Mouse (Mus musculus): ENCODE results near the gene Zfp944. TPM values are rescaled to one million over a fixed set of nuclear protein-coding genes. Genes with fewer than 3 reads are reported as not detected.

Zfp944 gene
- polyA plus RNA-seq (2012; ENCODE audit: low replicate concordance): 0.14 and 1.1 TPM in 2 replicates

GRCm38 (mm10) chr17:22361101-22361781, at the start of gene Zfp944, which contains the start of gene Zfp758:
Zfp944 (minus strand) TSS chr17:22361400.
Zfp758 (plus strand) TSS chr17:22361453.

GRCm38 (mm10) chr17:22314730-22315226, 46.4 kb downstream of the Zfp944 start, which contains the start of gene CT030661.1:
CT030661.1 (minus strand) TSS chr17:22314837.

Other genes starting within 250 kb of the Zfp944 start
- gene Zfp947, start 195.2 kb downstream of the Zfp944 start, polyA plus RNA-seq (2012; ENCODE audit: low replicate concordance): not detected in 2 replicates
- 0.18 TPM in 1 of 2 replicates, not detected in the other for gene Zfp994, start 135.8 kb downstream of the Zfp944 start, polyA plus RNA-seq (2012; ENCODE audit: low replicate concordance)
- 0.36 TPM in 1 of 2 replicates, not detected in the other for gene CT030661.1, start 46.6 kb downstream of the Zfp944 start, polyA plus RNA-seq (2012; ENCODE audit: low replicate concordance)
- gene Zfp758, start 53 bp upstream of the Zfp944 start, polyA plus RNA-seq (2012; ENCODE audit: low replicate concordance): 0.11 TPM in 1 of 2 replicates, not detected in the other
- gene Zfp946, start 62.8 kb upstream of the Zfp944 start, polyA plus RNA-seq (2012; ENCODE audit: low replicate concordance): 8.8 and 15.0 TPM in 2 replicates
- gene Vmn2r111, start 212.1 kb upstream of the Zfp944 start, polyA plus RNA-seq (2012; ENCODE audit: low replicate concordance): not detected in 2 replicates
- 0.03 TPM in 1 of 2 replicates, not detected in the other for gene Vmn2r112, start 239.6 kb upstream of the Zfp944 start, polyA plus RNA-seq (2012; ENCODE audit: low replicate concordance)

Data from leukemia stem cell, adult 10-12 weeks (primary cell).